Mouse (Mus musculus): ENCODE measurements around the gene Otx1. TPM values are rescaled to one million over a fixed set of nuclear protein-coding genes. Genes with fewer than 3 reads are reported as not detected.

Otx1 gene
- polyA plus RNA-seq, 1 experiment from 2014 or later, result 11.1 TPM

- H3K27me3 ChIP-seq (replicated peaks; ENCODE audit: control insufficient read depth, insufficient read depth, low read length), result peaks cover 23% of the 10 kb centered on the region
- H3K4me2 ChIP-seq (ENCODE audit: low read length), result peak overlapping the region; percentile 82
- peaks cover 14% of the 10 kb centered on the region; the same call in 1 of the 2 replicates for H3K4me1 ChIP-seq (ENCODE audit: control insufficient read depth, insufficient read depth, low read length)
- H3K4me3 ChIP-seq (ENCODE audit: low read depth, low read length), result peak overlapping the region; percentile 67
- no peaks in the 10 kb centered on the region for H3K9me3 ChIP-seq (replicated peaks; ENCODE audit: control insufficient read depth, low read length)
- peaks cover 5% of the 10 kb centered on the region; the same call in 1 of the 2 replicates for H3K36me3 ChIP-seq (ENCODE audit: control insufficient read depth, insufficient read depth, low read length)
- DNase-seq (ENCODE audit: low spot score), result peak; percentile 90
- peak overlapping the region; percentile 96 for H3K27ac ChIP-seq (ENCODE audit: low read depth, low read length)
- peak; percentile 85 for ATAC-seq
- WGBS, result under 1% methylated on average over 53 of the region's 59 CpGs
- peak overlapping the region; percentile 93 for H3K9ac ChIP-seq (ENCODE audit: low read length)
Observed at GRCm38 (mm10) chr11:22001321-22002061, 1.2 kb downstream of the Otx1 start.

GRCm38 (mm10) chr11:22000316-22001076 is 2.2 kb downstream of the Otx1 start:
- no peak for DNase-seq (ENCODE audit: low spot score)
- peak overlapping the region; percentile 96; the same call in 1 of the 2 replicates for H3K27ac ChIP-seq (ENCODE audit: low read depth, low read length)
- 3% methylated on average over 48 of the region's 48 CpGs for WGBS
- peaks cover 11% of the 10 kb centered on the region; the same call in 1 of the 2 replicates for H3K4me1 ChIP-seq (ENCODE audit: control insufficient read depth, insufficient read depth, low read length)
- peak overlapping the region; percentile 74 for H3K9ac ChIP-seq (ENCODE audit: low read length)
- H3K9me3 ChIP-seq (replicated peaks; ENCODE audit: control insufficient read depth, low read length), result no peaks in the 10 kb centered on the region
- ATAC-seq, result no peak
- peaks cover 18% of the 10 kb centered on the region for H3K27me3 ChIP-seq (replicated peaks; ENCODE audit: control insufficient read depth, insufficient read depth, low read length)
- H3K4me2 ChIP-seq (ENCODE audit: low read length), result peak overlapping the region; percentile 82
- peak overlapping the region; percentile 67 for H3K4me3 ChIP-seq (ENCODE audit: low read depth, low read length)
- peaks cover 9% of the 10 kb centered on the region; the same call in 1 of the 2 replicates for H3K36me3 ChIP-seq (ENCODE audit: control insufficient read depth, insufficient read depth, low read length)

DNA sequence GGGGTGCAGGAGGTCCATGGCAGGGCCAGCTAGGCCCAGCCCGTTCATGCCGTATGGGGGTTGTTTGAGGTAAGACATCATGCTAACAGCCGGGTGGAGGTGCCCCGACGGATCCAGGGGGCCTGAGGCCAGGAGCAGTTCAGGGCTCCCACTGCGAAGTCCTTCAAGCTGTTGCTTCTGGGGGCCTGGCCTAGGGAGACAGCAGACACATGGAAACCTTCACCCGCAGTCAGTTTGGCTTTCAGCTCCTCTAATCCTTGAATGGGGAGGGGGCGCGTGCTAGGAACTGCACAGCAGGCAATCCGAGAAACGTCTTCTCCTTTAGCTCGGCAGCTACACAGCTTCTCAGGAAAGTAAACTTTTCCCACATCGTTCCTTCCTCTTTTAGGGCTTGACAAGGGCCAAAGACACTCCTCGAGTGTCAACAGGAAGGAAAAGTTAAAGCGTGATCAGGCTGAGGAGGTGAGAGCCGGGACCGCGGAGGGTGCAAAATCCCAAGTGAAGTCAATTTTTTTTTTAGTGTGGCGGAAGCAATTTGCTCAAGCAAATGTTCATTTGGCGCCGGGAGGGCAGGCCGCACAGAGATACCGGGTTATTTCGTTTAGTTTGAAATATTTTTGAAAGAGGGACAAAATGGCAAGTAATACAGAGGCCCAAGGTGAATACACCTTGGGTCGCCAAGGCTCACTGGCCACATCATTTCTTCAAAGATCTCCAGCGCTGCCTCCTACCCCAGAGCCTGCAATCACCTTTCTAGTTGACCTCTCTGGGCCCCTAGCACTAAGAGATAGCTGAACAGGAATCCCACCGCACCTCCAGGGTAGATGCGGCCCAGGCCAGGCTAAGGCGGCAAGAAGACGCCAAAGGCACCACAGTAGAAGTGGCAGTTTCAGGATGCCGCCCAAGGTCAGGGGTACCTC is 3.0 kb downstream of the Otx1 start:
- Histone ChIP-seq H3K9me3 (replicated peaks; ENCODE audit: control insufficient read depth, low read length) (no peaks in the 10 kb centered on the region), H3K4me1 (ENCODE audit: control insufficient read depth, insufficient read depth, low read length) (peaks cover 10% of the 10 kb centered on the region; the same call in 1 of the 2 replicates), H3K4me2 (ENCODE audit: low read length) (peak overlapping the region; percentile 82), H3K9ac (ENCODE audit: low read length) (peak overlapping the region; percentile 74), H3K27ac (ENCODE audit: low read depth, low read length) (peak overlapping the region; percentile 46; the same call in 1 of the 2 replicates), H3K27me3 (replicated peaks; ENCODE audit: control insufficient read depth, insufficient read depth, low read length) (peaks cover 17% of the 10 kb centered on the region; the same call in 1 of the 2 replicates), H3K4me3 (ENCODE audit: low read depth, low read length) (peak overlapping the region; percentile 67), H3K36me3 (ENCODE audit: control insufficient read depth, insufficient read depth, low read length) (peaks cover 11% of the 10 kb centered on the region)
- DNase-seq (ENCODE audit: low spot score) (no peak), ATAC-seq (no peak)
- WGBS, result 4% methylated on average over 31 of the region's 31 CpGs

DNA sequence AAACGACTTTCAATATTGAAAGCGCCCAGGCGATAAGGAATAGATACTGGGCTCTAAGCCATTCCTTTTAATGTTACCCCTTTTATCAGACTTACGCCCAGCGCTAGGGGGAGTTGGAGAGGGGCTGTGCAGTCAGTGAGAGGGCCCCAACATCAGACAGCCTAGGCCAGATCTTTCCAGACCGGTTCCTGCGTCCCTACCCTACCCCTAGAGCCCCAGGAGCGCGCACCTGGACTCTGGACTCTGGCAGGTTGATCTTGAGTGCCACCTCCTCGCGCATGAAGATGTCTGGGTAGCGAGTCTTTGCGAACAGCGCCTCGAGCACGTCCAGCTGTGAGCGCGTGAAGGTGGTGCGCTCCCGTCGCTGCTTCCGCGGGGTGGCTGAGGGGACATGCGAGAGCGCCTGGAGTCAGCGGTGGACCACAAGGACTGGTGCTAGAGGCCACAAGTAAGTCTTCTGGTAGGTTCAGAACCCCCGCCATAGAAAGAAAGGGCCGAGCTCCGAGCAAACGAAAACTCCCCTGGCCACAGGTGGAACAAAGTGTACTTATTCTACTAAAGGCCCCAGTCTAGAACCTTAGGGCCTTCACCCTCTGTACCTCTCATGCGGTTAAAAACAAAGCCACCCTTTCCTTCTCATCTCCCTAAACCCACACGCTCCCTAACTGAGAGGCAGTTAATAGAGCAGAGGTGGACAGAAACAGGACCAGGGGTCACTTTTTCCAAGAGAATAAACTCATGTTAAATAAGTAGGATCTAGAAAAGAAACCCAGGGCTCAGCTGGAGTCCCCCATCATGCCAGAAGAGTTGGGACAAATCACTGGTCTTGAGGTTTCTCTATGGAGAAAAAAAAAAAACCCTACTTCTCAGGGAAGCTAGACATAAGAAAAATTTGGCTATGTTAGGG is 4.3 kb downstream of the Otx1 start:
- no peaks in the 10 kb centered on the region for H3K9me3 ChIP-seq (replicated peaks; ENCODE audit: control insufficient read depth, low read length)
- peaks cover 17% of the 10 kb centered on the region; the same call in 1 of the 2 replicates for H3K27me3 ChIP-seq (replicated peaks; ENCODE audit: control insufficient read depth, insufficient read depth, low read length)
- DNase-seq (ENCODE audit: low spot score), result no peak
- 9% methylated on average over 32 of the region's 32 CpGs for WGBS
- peaks cover 8% of the 10 kb centered on the region for H3K4me1 ChIP-seq (ENCODE audit: control insufficient read depth, insufficient read depth, low read length)
- peak overlapping the region; percentile 74 for H3K9ac ChIP-seq (ENCODE audit: low read length)
- ATAC-seq, result no peak
- peak overlapping the region; percentile 72 for H3K27ac ChIP-seq (ENCODE audit: low read depth, low read length)
- peaks cover 11% of the 10 kb centered on the region for H3K36me3 ChIP-seq (ENCODE audit: control insufficient read depth, insufficient read depth, low read length)
- peak overlapping the region; percentile 82 for H3K4me2 ChIP-seq (ENCODE audit: low read length)
- peak overlapping the region; percentile 67 for H3K4me3 ChIP-seq (ENCODE audit: low read depth, low read length)

- H3K4me2 ChIP-seq (ENCODE audit: low read length), result peak overlapping the region; percentile 82
- peak overlapping the region; percentile 74 for H3K9ac ChIP-seq (ENCODE audit: low read length)
- no peak for DNase-seq (ENCODE audit: low spot score)
- no peaks in the 10 kb centered on the region for H3K9me3 ChIP-seq (replicated peaks; ENCODE audit: control insufficient read depth, low read length)
- ATAC-seq, result no peak
- WGBS, result 6% methylated on average over 20 of the region's 20 CpGs
- H3K4me1 ChIP-seq (ENCODE audit: control insufficient read depth, insufficient read depth, low read length), result peaks cover 14% of the 10 kb centered on the region
- H3K27ac ChIP-seq (ENCODE audit: low read depth, low read length), result peak overlapping the region; percentile 81
- peak overlapping the region; percentile 67 for H3K4me3 ChIP-seq (ENCODE audit: low read depth, low read length)
- H3K27me3 ChIP-seq (replicated peaks; ENCODE audit: control insufficient read depth, insufficient read depth, low read length), result peaks cover 17% of the 10 kb centered on the region; the same call in 1 of the 2 replicates
- peaks cover 11% of the 10 kb centered on the region for H3K36me3 ChIP-seq (ENCODE audit: control insufficient read depth, insufficient read depth, low read length)
Observed at GRCm38 (mm10) chr11:21997561-21998140, 5.0 kb downstream of the Otx1 start.

GRCm38 (mm10) chr11:21996661-21997560 is 5.8 kb downstream of the Otx1 start:
- peak overlapping the region; percentile 67 for H3K4me3 ChIP-seq (ENCODE audit: low read depth, low read length)
- H3K9ac ChIP-seq (ENCODE audit: low read length), result peak overlapping the region; percentile 74
- peak; percentile 41 for ATAC-seq
- peaks cover 17% of the 10 kb centered on the region; the same call in 1 of the 2 replicates for H3K27me3 ChIP-seq (replicated peaks; ENCODE audit: control insufficient read depth, insufficient read depth, low read length)
- 1% methylated on average over 63 of the region's 63 CpGs for WGBS
- peak overlapping the region; percentile 81 for H3K27ac ChIP-seq (ENCODE audit: low read depth, low read length)
- peaks cover 12% of the 10 kb centered on the region for H3K4me1 ChIP-seq (ENCODE audit: control insufficient read depth, insufficient read depth, low read length)
- DNase-seq (ENCODE audit: low spot score), result peak; percentile 88
- H3K9me3 ChIP-seq (replicated peaks; ENCODE audit: control insufficient read depth, low read length), result no peaks in the 10 kb centered on the region
- H3K4me2 ChIP-seq (ENCODE audit: low read length), result peak overlapping the region; percentile 82
- peaks cover 11% of the 10 kb centered on the region for H3K36me3 ChIP-seq (ENCODE audit: control insufficient read depth, insufficient read depth, low read length)

DNA sequence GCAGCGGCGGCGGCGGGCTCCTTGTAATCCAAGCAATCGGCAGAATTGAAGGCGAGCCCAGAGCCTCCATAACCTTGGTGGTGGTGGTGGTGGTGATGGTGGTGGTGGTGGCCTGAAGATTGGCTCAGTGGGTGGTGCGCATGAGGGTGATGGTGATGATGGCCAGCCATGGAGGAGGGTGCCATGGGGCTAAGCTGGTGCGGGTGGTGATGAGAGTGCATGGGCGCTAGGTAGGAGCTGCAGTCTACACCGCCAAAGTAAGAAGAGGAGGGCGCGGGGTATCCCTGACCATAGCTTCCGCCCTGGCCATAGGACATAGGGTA is 6.4 kb downstream of the Otx1 start:
- Histone ChIP-seq H3K4me1 (ENCODE audit: control insufficient read depth, insufficient read depth, low read length) (peaks cover 10% of the 10 kb centered on the region), H3K4me2 (ENCODE audit: low read length) (peak overlapping the region; percentile 82), H3K27me3 (replicated peaks; ENCODE audit: control insufficient read depth, insufficient read depth, low read length) (peaks cover 20% of the 10 kb centered on the region), H3K4me3 (ENCODE audit: low read depth, low read length) (peak overlapping the region; percentile 67), H3K9ac (ENCODE audit: low read length) (peak overlapping the region; percentile 74), H3K9me3 (replicated peaks; ENCODE audit: control insufficient read depth, low read length) (no peaks in the 10 kb centered on the region), H3K27ac (ENCODE audit: low read depth, low read length) (peak overlapping the region; percentile 81), H3K36me3 (ENCODE audit: control insufficient read depth, insufficient read depth, low read length) (peaks cover 11% of the 10 kb centered on the region)
- DNase-seq (ENCODE audit: low spot score) (no peak), ATAC-seq (no peak)
- 11% methylated on average over 13 of the region's 13 CpGs for WGBS

Measured in forebrain, embryonic 14.5 days (tissue).